Mouse (Mus musculus): ENCODE results near the gene Trim71. TPM values are rescaled to one million over a fixed set of nuclear protein-coding genes. Genes with fewer than 3 reads are reported as not detected.

Trim71 gene
- polyA plus RNA-seq, 1 experiment from 2014 or later: 0.23 TPM

- Histone ChIP-seq H3K4me3 (replicated peaks) (no peak overlapping the region), H3K27ac (replicated peaks) (no peak overlapping the region), H3K36me3 (no peaks in the 10 kb centered on the region), H3K27me3 (no peaks in the 10 kb centered on the region), H3K4me2 (replicated peaks) (no peak overlapping the region), H3K9me3 (replicated peaks) (no peaks in the 10 kb centered on the region), H3K4me1 (no peaks in the 10 kb centered on the region), H3K9ac (no peak overlapping the region)
- no peak for ATAC-seq (ENCODE audit: insufficient number of reproducible peaks, low FRiP score, low TSS enrichment, low read depth)
- 62% methylated on average over 5 of the region's 5 CpGs for WGBS
Measured at GRCm38 (mm10) chr9:114573528-114573927, 9.4 kb upstream of the Trim71 start.

GRCm38 (mm10) chr9:114568682-114569474, 4.7 kb upstream of the Trim71 start:
- Histone ChIP-seq H3K27ac (replicated peaks) (no peak overlapping the region), H3K27me3 (peaks cover 10% of the 10 kb centered on the region), H3K4me2 (replicated peaks) (no peak overlapping the region), H3K36me3 (no peaks in the 10 kb centered on the region), H3K9me3 (replicated peaks) (no peaks in the 10 kb centered on the region), H3K4me3 (replicated peaks) (no peak overlapping the region), H3K4me1 (peaks cover 9% of the 10 kb centered on the region), H3K9ac (no peak overlapping the region)
- WGBS: 86% methylated on average over 5 of the region's 5 CpGs
- ATAC-seq (ENCODE audit: insufficient number of reproducible peaks, low FRiP score, low TSS enrichment, low read depth): no peak

DNA sequence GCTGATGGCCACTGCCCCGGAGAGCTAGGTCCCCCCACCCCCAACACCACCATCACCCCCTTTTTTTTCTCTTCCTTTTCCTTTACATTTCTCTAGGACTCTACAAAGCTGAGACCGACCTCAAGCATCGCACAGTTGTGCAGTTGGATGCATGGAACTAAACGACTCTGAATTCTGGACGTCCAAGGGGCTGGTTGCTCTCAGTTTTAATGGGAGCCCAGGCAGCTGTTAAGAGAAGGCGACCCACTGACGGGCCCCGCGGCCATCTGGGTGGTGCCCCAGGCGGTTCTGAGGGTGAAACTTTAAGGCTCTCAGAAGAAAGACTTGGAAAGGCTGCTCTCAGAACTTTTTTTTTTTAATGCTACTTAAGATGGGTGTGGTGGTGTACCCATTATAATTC, 498 bp upstream of the Trim71 start:
- H3K9me3 ChIP-seq (replicated peaks): no peaks in the 10 kb centered on the region
- H3K36me3 ChIP-seq: no peaks in the 10 kb centered on the region
- H3K27me3 ChIP-seq: peaks cover 52% of the 10 kb centered on the region
- no peak overlapping the region; the same call in 1 of the 2 replicates for H3K9ac ChIP-seq
- H3K27ac ChIP-seq (replicated peaks): no peak overlapping the region
- H3K4me1 ChIP-seq: peaks cover 40% of the 10 kb centered on the region
- under 1% methylated on average over 10 of the region's 10 CpGs for WGBS
- peak overlapping the region; percentile 91 for H3K4me2 ChIP-seq (replicated peaks)
- H3K4me3 ChIP-seq (replicated peaks): peak overlapping the region; percentile 52
- no peak for ATAC-seq (ENCODE audit: insufficient number of reproducible peaks, low FRiP score, low TSS enrichment, low read depth)

DNA sequence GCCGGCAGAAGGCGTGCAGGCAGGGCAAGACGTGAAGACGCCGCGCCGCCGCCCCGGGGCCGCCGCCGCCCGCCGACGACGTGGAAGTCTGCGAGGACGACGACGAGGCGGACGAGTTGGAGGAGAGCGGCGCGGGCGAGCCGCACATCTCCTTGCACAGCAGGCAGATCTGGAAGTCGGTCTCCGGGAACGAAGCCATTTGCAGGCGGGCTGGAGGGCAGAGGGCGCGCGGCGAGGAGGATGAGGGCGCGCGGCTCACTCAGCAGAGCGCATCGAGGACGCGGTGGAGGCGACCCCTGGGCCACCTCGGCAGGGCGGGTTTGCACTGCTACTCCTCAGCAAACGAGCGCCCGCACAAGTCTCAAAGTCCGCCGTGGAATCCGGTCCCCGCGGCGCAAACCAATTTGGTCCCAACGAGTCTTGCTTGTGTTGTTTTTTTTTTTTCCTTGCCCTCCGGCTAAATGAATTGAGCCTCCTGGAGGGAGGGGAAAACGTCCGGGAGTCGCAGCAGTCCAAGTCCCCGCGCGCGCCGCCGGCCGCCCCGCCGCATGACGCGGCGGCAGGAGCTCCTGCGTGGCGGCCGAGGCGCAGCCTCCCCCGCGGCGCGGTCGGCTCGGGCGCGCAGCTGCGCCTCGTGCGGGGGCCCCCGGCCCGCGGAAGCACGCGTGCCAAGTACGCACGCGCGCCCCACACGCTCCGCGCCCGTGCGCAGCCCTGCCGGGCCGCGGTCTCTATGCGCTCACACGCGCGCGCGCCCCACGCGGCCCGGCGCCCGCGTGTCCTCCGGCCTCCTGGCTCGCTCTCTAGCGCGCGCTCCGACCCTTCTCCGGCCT, 1.0 kb downstream of the Trim71 start:
- Histone ChIP-seq H3K27ac (replicated peaks) (no peak overlapping the region), H3K27me3 (peaks cover 66% of the 10 kb centered on the region), H3K9ac (peak overlapping the region; percentile 34), H3K36me3 (no peaks in the 10 kb centered on the region), H3K4me2 (replicated peaks) (peak overlapping the region; percentile 91), H3K4me3 (replicated peaks) (peak overlapping the region; percentile 52), H3K9me3 (replicated peaks) (no peaks in the 10 kb centered on the region), H3K4me1 (peaks cover 40% of the 10 kb centered on the region)
- WGBS: under 1% methylated on average over 115 of the region's 122 CpGs
- peak; percentile 34; the same call in 1 of the 2 replicates for ATAC-seq (ENCODE audit: insufficient number of reproducible peaks, low FRiP score, low TSS enrichment, low read depth)

DNA sequence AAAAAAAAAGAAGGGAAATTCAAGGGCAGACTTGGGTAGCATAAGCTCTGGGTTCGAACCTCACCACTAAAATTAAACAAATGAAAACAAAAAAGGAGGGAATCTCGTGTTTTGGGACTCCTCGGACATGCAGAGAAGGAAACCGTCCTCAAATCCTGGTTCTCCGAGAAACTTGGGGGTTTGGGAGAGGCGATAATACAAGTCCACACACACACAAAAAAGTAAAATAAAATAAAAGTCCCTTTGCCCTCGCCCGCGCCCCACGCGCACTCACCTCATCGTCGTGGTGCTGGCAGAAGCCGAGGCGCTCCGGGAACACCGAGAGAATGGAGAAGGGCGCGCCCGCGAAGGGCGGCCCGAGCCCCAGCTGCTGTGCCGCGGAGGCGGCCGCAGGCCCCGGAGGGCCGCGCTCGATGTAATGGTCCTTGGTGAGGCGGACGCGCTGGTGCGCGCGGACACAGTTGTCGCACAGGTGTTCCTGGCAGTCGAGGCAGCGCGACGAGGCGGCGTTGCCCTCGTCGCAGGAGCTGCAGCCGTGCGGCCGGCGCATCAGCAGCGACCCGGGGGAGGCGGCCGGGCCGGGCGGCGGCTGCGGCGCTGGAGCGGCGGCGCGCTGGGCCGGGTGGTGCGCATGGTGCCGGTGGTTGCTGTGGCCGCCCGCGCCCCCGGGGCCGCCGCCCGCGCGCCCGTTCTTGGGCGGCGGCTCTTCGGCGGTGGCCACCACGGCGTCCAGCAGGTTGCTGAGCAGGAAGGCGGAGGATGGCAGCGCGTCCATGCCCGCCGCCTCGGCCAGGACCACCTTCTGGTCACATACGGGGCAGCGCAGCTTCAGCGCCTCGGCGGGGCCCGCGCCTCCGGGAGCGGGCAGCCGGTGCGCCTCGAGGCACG, 1.9 kb downstream of the Trim71 start:
- peak overlapping the region; percentile 91 for H3K4me2 ChIP-seq (replicated peaks)
- H3K27ac ChIP-seq (replicated peaks): no peak overlapping the region
- peak overlapping the region; percentile 52 for H3K4me3 ChIP-seq (replicated peaks)
- WGBS: under 1% methylated on average over 99 of the region's 101 CpGs
- ATAC-seq (ENCODE audit: insufficient number of reproducible peaks, low FRiP score, low TSS enrichment, low read depth): peak; percentile 44
- no peaks in the 10 kb centered on the region for H3K36me3 ChIP-seq
- peaks cover 66% of the 10 kb centered on the region for H3K27me3 ChIP-seq
- no peak overlapping the region for H3K9ac ChIP-seq
- peaks cover 40% of the 10 kb centered on the region for H3K4me1 ChIP-seq
- H3K9me3 ChIP-seq (replicated peaks): no peaks in the 10 kb centered on the region

- Histone ChIP-seq H3K27me3 (peaks cover 66% of the 10 kb centered on the region), H3K4me2 (replicated peaks) (peak overlapping the region; percentile 15), H3K4me1 (peaks cover 40% of the 10 kb centered on the region), H3K9ac (no peak overlapping the region), H3K9me3 (replicated peaks) (no peaks in the 10 kb centered on the region), H3K36me3 (no peaks in the 10 kb centered on the region), H3K27ac (replicated peaks) (no peak overlapping the region), H3K4me3 (replicated peaks) (peak overlapping the region; percentile 10)
- no peak for ATAC-seq (ENCODE audit: insufficient number of reproducible peaks, low FRiP score, low TSS enrichment, low read depth)
- 3% methylated on average over 12 of the region's 12 CpGs for WGBS
Measured at GRCm38 (mm10) chr9:114561671-114561971, 2.5 kb downstream of the Trim71 start.

- ATAC-seq (ENCODE audit: insufficient number of reproducible peaks, low FRiP score, low TSS enrichment, low read depth): no peak
- 5% methylated on average over 36 of the region's 36 CpGs for WGBS
- Histone ChIP-seq H3K4me1 (peaks cover 40% of the 10 kb centered on the region), H3K27ac (replicated peaks) (no peak overlapping the region), H3K36me3 (no peaks in the 10 kb centered on the region), H3K9ac (no peak overlapping the region), H3K27me3 (peaks cover 66% of the 10 kb centered on the region), H3K4me3 (replicated peaks) (peak overlapping the region; percentile 10), H3K4me2 (replicated peaks) (peak overlapping the region; percentile 15), H3K9me3 (replicated peaks) (no peaks in the 10 kb centered on the region)
Measured at GRCm38 (mm10) chr9:114560771-114561670, 3.1 kb downstream of the Trim71 start.

DNA sequence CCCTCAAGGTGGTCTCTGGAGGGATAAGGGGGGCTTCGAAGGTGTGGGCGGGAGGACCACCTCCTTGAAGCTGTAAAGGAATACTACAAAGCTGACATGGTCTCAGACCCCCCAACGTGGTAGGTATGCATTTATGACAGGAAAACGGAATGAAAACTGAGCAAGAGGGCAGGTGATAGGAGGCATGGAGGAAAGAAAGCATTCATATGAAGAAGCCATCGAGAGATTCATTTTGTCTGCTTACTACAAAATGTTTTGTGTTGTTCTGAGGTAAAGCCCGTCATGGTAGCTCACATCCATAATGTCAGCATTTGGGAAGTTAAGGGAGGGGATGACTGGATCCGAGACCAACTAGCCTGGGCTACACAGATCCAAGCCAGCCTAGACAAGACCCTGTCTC, 4.0 kb downstream of the Trim71 start:
- Histone ChIP-seq H3K27me3 (peaks cover 66% of the 10 kb centered on the region), H3K4me3 (replicated peaks) (no peak overlapping the region), H3K9me3 (replicated peaks) (no peaks in the 10 kb centered on the region), H3K36me3 (no peaks in the 10 kb centered on the region), H3K9ac (no peak overlapping the region), H3K4me1 (peaks cover 40% of the 10 kb centered on the region), H3K4me2 (replicated peaks) (no peak overlapping the region), H3K27ac (replicated peaks) (no peak overlapping the region)
- 20% methylated on average over 7 of the region's 7 CpGs for WGBS
- ATAC-seq (ENCODE audit: insufficient number of reproducible peaks, low FRiP score, low TSS enrichment, low read depth): no peak

DNA sequence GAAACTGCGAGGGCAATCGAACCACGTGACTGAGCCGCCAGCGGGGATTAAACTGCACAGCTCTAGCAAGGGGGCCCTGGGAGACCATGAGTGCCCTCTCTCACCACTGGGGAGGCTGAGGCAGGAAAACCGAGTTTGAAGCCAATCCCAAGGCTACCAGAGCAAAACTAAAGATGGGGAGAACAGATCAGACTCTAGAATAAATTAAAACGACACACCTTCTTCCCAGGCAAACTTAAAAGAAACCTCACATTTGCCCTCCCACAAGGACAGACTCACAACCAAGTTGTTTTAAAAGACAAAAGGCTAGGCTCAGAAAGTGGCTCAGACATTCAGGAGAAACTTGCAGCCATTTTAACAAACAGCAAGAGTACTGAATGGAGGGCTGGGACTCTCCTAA, 7.1 kb downstream of the Trim71 start:
- no peak overlapping the region for H3K4me3 ChIP-seq (replicated peaks)
- H3K4me2 ChIP-seq (replicated peaks): no peak overlapping the region
- H3K36me3 ChIP-seq: no peaks in the 10 kb centered on the region
- no peak overlapping the region for H3K27ac ChIP-seq (replicated peaks)
- H3K27me3 ChIP-seq: peaks cover 38% of the 10 kb centered on the region
- 28% methylated on average over 7 of the region's 7 CpGs for WGBS
- no peaks in the 10 kb centered on the region for H3K9me3 ChIP-seq (replicated peaks)
- no peak for ATAC-seq (ENCODE audit: insufficient number of reproducible peaks, low FRiP score, low TSS enrichment, low read depth)
- H3K9ac ChIP-seq: no peak overlapping the region
- H3K4me1 ChIP-seq: peaks cover 20% of the 10 kb centered on the region

- 59% methylated on average over 10 of the region's 10 CpGs for WGBS
Measured at GRCm38 (mm10) chr9:114556276-114556855, 7.8 kb downstream of the Trim71 start.

More at GRCm38 (mm10) chr9:114556276-114556855, 7.8 kb downstream of the Trim71 start:
- no peak for ATAC-seq (ENCODE audit: insufficient number of reproducible peaks, low FRiP score, low TSS enrichment, low read depth)
- Histone ChIP-seq H3K9ac (no peak overlapping the region), H3K36me3 (no peaks in the 10 kb centered on the region), H3K4me3 (replicated peaks) (no peak overlapping the region), H3K27me3 (peaks cover 31% of the 10 kb centered on the region), H3K27ac (replicated peaks) (no peak overlapping the region), H3K9me3 (replicated peaks) (no peaks in the 10 kb centered on the region), H3K4me1 (peaks cover 13% of the 10 kb centered on the region), H3K4me2 (replicated peaks) (no peak overlapping the region)

Data from embryonic facial prominence, embryonic 15.5 days (tissue).